Mouse (Mus musculus) mesoderm, embryonic 11.5 days (tissue): ENCODE results near the gene Nhsl2.

Source experiments
- DNase-seq: peaks from one replicate; pipeline ENCODE4 v3.0.0-alpha.2; 2012; ENCODE audit warnings: low read depth, low spot score

Gene Nhsl2

GRCm38 (mm10) chrX:101980586-101980985 is 131.4 kb downstream of the Nhsl2 start:
- DNase-seq, result no peak

- no peak for DNase-seq
These were observed 132.3 kb downstream of the Nhsl2 start for GRCm38 (mm10) chrX:101981450-101981849.

GRCm38 (mm10) chrX:101983638-101984037 is 134.5 kb downstream of the Nhsl2 start:
- DNase-seq, result no peak

GRCm38 (mm10) chrX:101986657-101987367 is 137.6 kb downstream of the Nhsl2 start:
- no peak for DNase-seq

- peak; percentile 61 for DNase-seq
These were observed 144.8 kb downstream of the Nhsl2 start for GRCm38 (mm10) chrX:101993841-101994571.

GRCm38 (mm10) chrX:101996726-101997125 is 147.5 kb downstream of the Nhsl2 start:
- no peak for DNase-seq

- DNase-seq, result no peak
These were observed 154.6 kb downstream of the Nhsl2 start for GRCm38 (mm10) chrX:102003632-102004315.

GRCm38 (mm10) chrX:102004370-102004769 is 155.2 kb downstream of the Nhsl2 start:
- DNase-seq, result peak; percentile 22

- DNase-seq, result no peak
These were observed 156.0 kb downstream of the Nhsl2 start for GRCm38 (mm10) chrX:102005141-102005641.

- DNase-seq, result no peak
These were observed 158.8 kb downstream of the Nhsl2 start for GRCm38 (mm10) chrX:102007935-102008334.

- no peak for DNase-seq
These were observed 168.2 kb downstream of the Nhsl2 start for GRCm38 (mm10) chrX:102017213-102017923.

GRCm38 (mm10) chrX:102018890-102019289 is 169.7 kb downstream of the Nhsl2 start:
- DNase-seq, result no peak

GRCm38 (mm10) chrX:102019471-102020240 is 170.5 kb downstream of the Nhsl2 start:
- no peak for DNase-seq

- no peak for DNase-seq
These were observed 175.8 kb downstream of the Nhsl2 start for GRCm38 (mm10) chrX:102024976-102025375.

GRCm38 (mm10) chrX:102031851-102032250 is 182.7 kb downstream of the Nhsl2 start:
- DNase-seq, result peak; percentile 10

GRCm38 (mm10) chrX:102032431-102032830 is 183.2 kb downstream of the Nhsl2 start:
- DNase-seq, result no peak

- no peak for DNase-seq
These were observed 184.4 kb downstream of the Nhsl2 start for GRCm38 (mm10) chrX:102033566-102033965.

GRCm38 (mm10) chrX:102035671-102036070 is 186.5 kb downstream of the Nhsl2 start:
- no peak for DNase-seq

- DNase-seq, result no peak
These were observed 187.7 kb downstream of the Nhsl2 start for GRCm38 (mm10) chrX:102036866-102037361.

- DNase-seq, result no peak
These were observed 188.3 kb downstream of the Nhsl2 start for GRCm38 (mm10) chrX:102037506-102037905.

- no peak for DNase-seq
These were observed 192.4 kb downstream of the Nhsl2 start for GRCm38 (mm10) chrX:102041562-102041961.
